ENCODE assay signal across 7 mouse cellular contexts in the genomic region with DNA sequence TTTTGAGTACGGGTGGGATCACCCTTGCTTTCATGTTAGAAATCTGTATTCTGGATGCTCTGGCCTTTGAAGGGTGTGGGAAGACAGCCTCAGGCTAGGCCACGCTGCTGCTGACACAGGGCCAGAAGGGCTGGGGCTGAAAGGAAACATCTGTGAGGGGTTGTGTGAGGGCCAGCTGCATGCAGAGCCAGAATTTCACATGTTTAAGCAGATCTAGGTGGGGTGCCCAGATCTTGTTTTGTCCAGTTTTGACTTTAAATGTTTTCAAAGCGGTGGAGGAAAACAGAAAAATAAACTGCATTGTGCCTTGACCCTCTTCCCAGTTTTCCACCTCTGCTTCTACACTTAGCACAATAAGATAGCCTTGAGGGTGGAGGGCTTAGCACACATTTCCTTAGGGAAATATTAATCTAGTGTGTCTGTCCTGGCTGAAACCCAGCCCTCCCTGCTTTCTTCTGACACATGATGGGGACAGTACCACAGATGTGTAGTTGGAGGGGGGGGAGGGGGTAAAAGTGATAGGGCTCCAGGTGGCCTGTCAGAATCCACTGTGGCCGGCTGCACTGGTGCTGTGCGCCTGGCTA. TPM values are rescaled to one million over a fixed set of nuclear protein-coding genes. Genes with fewer than 3 reads are reported as not detected.
A peak's percentile ranks its signal among the peaks of the same experiment; 100 is the strongest.
DNase-seq lines count a peak whose midpoint lies in the region; ATAC-seq and TF ChIP-seq lines count a peak whose summit lies in the region.

No protein-coding gene starts in this region.

- no peak for TF ChIP-seq CTCF in testis, adult 2 months (IDR thresholded peaks at IDR 0.05; ENCODE audit: control insufficient read depth, insufficient read depth, insufficient replicate concordance, low read depth, low read length)

- no peaks in the 10 kb centered on the region for H3K4me1 ChIP-seq in embryonic facial prominence, embryonic 11.5 days (ENCODE audit: control insufficient read depth, insufficient read depth, low read length)
- peaks cover 17% of the 10 kb centered on the region for H3K4me1 ChIP-seq in limb, embryonic 15.5 days
- no peaks in the 10 kb centered on the region for H3K4me1 ChIP-seq in testis, adult 2 months (ENCODE audit: control insufficient read depth, insufficient read depth, low read length)

- H3K27me3 ChIP-seq in embryonic facial prominence, embryonic 11.5 days (ENCODE audit: control insufficient read depth, insufficient read depth, low read length), result no peaks in the 10 kb centered on the region
- H3K27me3 ChIP-seq in limb, embryonic 15.5 days, result no peaks in the 10 kb centered on the region
- H3K27me3 ChIP-seq in testis, adult 2 months (ENCODE audit: control insufficient read depth, insufficient read depth, low read length), result no peaks in the 10 kb centered on the region

- WGBS in embryonic facial prominence, embryonic 11.5 days, result 74% methylated on average over 5 of the region's 5 CpGs
- 51% methylated on average over 5 of the region's 5 CpGs for WGBS in limb, embryonic 15.5 days

- no peak for TF ChIP-seq POLR2A in testis, adult 2 months (IDR thresholded peaks at IDR 0.05; ENCODE audit: control insufficient read depth, low read depth, low read length)

- DNase-seq in adrenal gland, postnatal 14 days, result peak; percentile 68
- DNase-seq in embryonic facial prominence, embryonic 11.5 days (ENCODE audit: low spot score), result no peak
- DNase-seq in heart, postnatal 4 days, result peak; percentile 80
- no peak for DNase-seq in frontal cortex, postnatal 10 days (ENCODE audit: low spot score in 2 of 2)
- DNase-seq in Muller cell, postnatal 12 days (ENCODE audit: inconsistent ontology term), result no peak

- peaks cover 2% of the 10 kb centered on the region; the same call in 1 of the 2 replicates for H3K36me3 ChIP-seq in embryonic facial prominence, embryonic 11.5 days (replicated peaks; ENCODE audit: control insufficient read depth, insufficient read depth, low read depth, low read length)
- H3K36me3 ChIP-seq in limb, embryonic 15.5 days, result peaks cover 66% of the 10 kb centered on the region
- H3K36me3 ChIP-seq in testis, adult 2 months (ENCODE audit: control insufficient read depth, insufficient read depth, low read length), result no peaks in the 10 kb centered on the region; the same call in 1 of the 2 replicates

- no peak overlapping the region for H3K4me3 ChIP-seq in embryonic facial prominence, embryonic 11.5 days (ENCODE audit: low read depth, low read length)
- H3K4me3 ChIP-seq in limb, embryonic 15.5 days, result no peak overlapping the region
- no peak overlapping the region for H3K4me3 ChIP-seq in testis, adult 2 months (ENCODE audit: control insufficient read depth, low read depth, low read length)

- 0 out of 2 replicates have a peak, but pooled peaks have one; percentile 26 for ATAC-seq in embryonic facial prominence, embryonic 11.5 days (replicated peaks; ENCODE audit: insufficient number of reproducible peaks, low FRiP score, low TSS enrichment, low read depth)
- peak; percentile 78 for ATAC-seq in limb, embryonic 15.5 days (ENCODE audit: insufficient number of reproducible peaks, low FRiP score, low TSS enrichment, low read depth)

- H3K27ac ChIP-seq in embryonic facial prominence, embryonic 11.5 days (replicated peaks; ENCODE audit: low read depth, low read length), result no peak overlapping the region
- H3K27ac ChIP-seq in limb, embryonic 15.5 days, result peak overlapping the region; percentile 79
- H3K27ac ChIP-seq in testis, adult 2 months (ENCODE audit: control insufficient read depth, insufficient read depth, low read depth, low read length), result peak overlapping the region; percentile 44; the same call in 1 of the 2 replicates

- H3K4me2 ChIP-seq in embryonic facial prominence, embryonic 11.5 days (ENCODE audit: low read depth, low read length), result no peak overlapping the region
- H3K4me2 ChIP-seq in limb, embryonic 15.5 days, result no peak overlapping the region

- H3K9ac ChIP-seq in embryonic facial prominence, embryonic 11.5 days (replicated peaks; ENCODE audit: low read length), result no peak overlapping the region
- H3K9ac ChIP-seq in limb, embryonic 15.5 days, result no peak overlapping the region

- no peaks in the 10 kb centered on the region for H3K9me3 ChIP-seq in embryonic facial prominence, embryonic 11.5 days (replicated peaks; ENCODE audit: control insufficient read depth, low read length)
- H3K9me3 ChIP-seq in limb, embryonic 15.5 days, result no peaks in the 10 kb centered on the region

RNA-seq across cellular contexts. Expression of a gene that starts 11.8 kb away (rescaled TPM):
- total RNA-seq in adrenal gland, postnatal 14 days (2021), result 41.7 and 44.4 TPM in 2 replicates
- polyA plus RNA-seq in embryonic facial prominence, embryonic 11.5 days (2014; fragmentation: Nextera tagmentation; extraction: Ambion mirVana), result not detected in 2 replicates
- 10 to 100 TPM; 32.8 to 39.7 TPM for total RNA-seq in heart, postnatal 4 days (2021)
- 10.5 and 14.1 TPM in 2 replicates for polyA plus RNA-seq in limb, embryonic 15.5 days (2015; fragmentation: Nextera tagmentation; extraction: Ambion mirVana)
- polyA plus RNA-seq in testis, adult 2 months (2012; rRNA removed), result 7.8 and 14.0 TPM in 2 replicates

RNA-seq across cellular contexts. Expression of a gene that starts 26.0 kb away (rescaled TPM):
- 40.9 and 44.2 TPM in 2 replicates for total RNA-seq in adrenal gland, postnatal 14 days (2021)
- polyA plus RNA-seq in embryonic facial prominence, embryonic 11.5 days (2014; fragmentation: Nextera tagmentation; extraction: Ambion mirVana), result 106 and 109 TPM in 2 replicates
- 10 to 100 TPM; 36.3 to 36.9 TPM for total RNA-seq in heart, postnatal 4 days (2021)
- 103 and 108 TPM in 2 replicates for polyA plus RNA-seq in limb, embryonic 15.5 days (2015; fragmentation: Nextera tagmentation; extraction: Ambion mirVana)
- 15.3 and 20.3 TPM in 2 replicates for polyA plus RNA-seq in testis, adult 2 months (2012; rRNA removed)

RNA-seq across cellular contexts. Expression of a gene that starts 26.0 kb away (rescaled TPM):
- total RNA-seq in adrenal gland, postnatal 14 days (2021), result 59.7 and 62.8 TPM in 2 replicates
- polyA plus RNA-seq in embryonic facial prominence, embryonic 11.5 days (2014; fragmentation: Nextera tagmentation; extraction: Ambion mirVana), result 56.9 and 64.3 TPM in 2 replicates
- 10 to 100 TPM; 53.4 to 54.4 TPM for total RNA-seq in heart, postnatal 4 days (2021)
- 70.3 and 78.2 TPM in 2 replicates for polyA plus RNA-seq in limb, embryonic 15.5 days (2015; fragmentation: Nextera tagmentation; extraction: Ambion mirVana)
- polyA plus RNA-seq in testis, adult 2 months (2012; rRNA removed), result 20.6 and 24.7 TPM in 2 replicates

Comparison
In these comparisons a context has a peak if more than half of its experiments do, and no peak if none do; other contexts are left out.
1. DNase-seq: peak in adrenal gland, postnatal 14 days (single experiment) and heart, postnatal 4 days (single experiment); none in embryonic facial prominence, embryonic 11.5 days (single experiment), frontal cortex, postnatal 10 days (0 of 2) and Muller cell, postnatal 12 days (single experiment).